Mouse (Mus musculus) forebrain, embryonic 15.5 days (tissue): ENCODE data around the gene Vwf. TPM values are rescaled to one million over a fixed set of nuclear protein-coding genes. Genes with fewer than 3 reads are reported as not detected.

ENCODE experiments used
- ATAC-seq: fragments of 200-750 bp; cut with Nextera tagmentation; replicated peaks from 2 replicates; pipeline ENCODE4 v1.8.0; 2017; ENCODE audit warnings: mild to moderate bottlenecking, moderate TSS enrichment, moderate library complexity
- H3K27ac ChIP-seq: fragments of 300-500 bp; sonication (generic); replicated peaks from 2 replicates; pipeline ENCODE4 v1.5.1; 2015; ENCODE audit warnings: mild to moderate bottlenecking, inconsistent platforms
- H3K27me3 ChIP-seq: fragments of 300-500 bp; sonication (generic); 2 replicates; pipeline ENCODE4 v1.6.1; 2015; ENCODE audit warnings: inconsistent platforms
- H3K36me3 ChIP-seq: fragments of 300-500 bp; sonication (generic); 2 replicates; pipeline ENCODE4 v1.6.1; 2015; ENCODE audit warnings: mild to moderate bottlenecking, inconsistent platforms
- H3K4me1 ChIP-seq: fragments of 300-500 bp; sonication (generic); 2 replicates; pipeline ENCODE4 v1.6.1; 2015; ENCODE audit warnings: inconsistent platforms
- H3K4me2 ChIP-seq: fragments of 300-500 bp; sonication (generic); replicated peaks from 2 replicates; pipeline ENCODE4 v1.6.1; 2015; ENCODE audit warnings: mild to moderate bottlenecking, inconsistent platforms
- H3K4me3 ChIP-seq: fragments of 300-500 bp; sonication (generic); 2 replicates; pipeline ENCODE4 v1.5.1; 2015; ENCODE audit warnings: mild to moderate bottlenecking, inconsistent platforms
- H3K9ac ChIP-seq: fragments of 300-500 bp; sonication (generic); replicated peaks from 2 replicates; pipeline ENCODE4 v1.6.1; 2015; ENCODE audit warnings: mild to moderate bottlenecking, inconsistent platforms
- H3K9me3 ChIP-seq: fragments of 300-500 bp; sonication (generic); 2 replicates; pipeline ENCODE4 v1.6.1; 2016; ENCODE audit warnings: inconsistent platforms
- WGBS: fragments of 180-500 bp; shearing (Covaris S2); methylation state at CpG from one replicate; pipeline ENCODE4 v1.1.7; 2015; ENCODE audit warnings: mixed read lengths; 5-methylcytosine and 5-hydroxymethylcytosine counted together
- polyA plus RNA-seq: library from polyadenylated mRNA; unstranded; fragments of >200 nt; fragmentation: Nextera tagmentation; extraction: Ambion mirVana; gene quantifications from 2 replicates; pipeline ENCODE4 v1.2.1, GENCODE M21; 2015

Vwf gene
- 6.5 and 8.4 TPM in 2 replicates for polyA plus RNA-seq

DNA sequence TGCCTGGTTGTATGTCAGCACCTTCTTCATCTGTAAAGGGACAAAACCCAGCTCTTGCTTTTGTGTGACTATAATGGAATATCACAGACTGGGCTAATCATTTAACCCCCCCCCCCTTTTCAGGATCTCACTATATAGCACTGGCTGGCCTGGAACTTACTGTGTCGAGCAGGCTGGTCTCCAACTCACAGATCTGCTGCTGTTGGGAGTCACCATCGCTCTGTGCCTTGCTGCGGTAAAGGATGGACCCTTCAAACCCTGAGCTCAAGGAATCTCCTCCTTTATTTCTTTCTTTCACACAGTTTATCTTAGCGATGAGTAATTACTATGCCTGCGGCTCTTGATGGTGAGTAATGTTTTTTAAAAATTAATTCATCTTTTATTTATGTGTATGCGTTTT, at the start of gene Vwf:
Vwf (plus strand) TSS at position 301 of the 400 bp plus-strand sequence.
- H3K36me3 ChIP-seq: no peaks in the 10 kb centered on the region
- no peaks in the 10 kb centered on the region for H3K27me3 ChIP-seq
- H3K27ac ChIP-seq: no peak within 1 kb of the TSS
- ATAC-seq: no peak
- H3K9ac ChIP-seq: no peak within 1 kb of the TSS
- H3K4me3 ChIP-seq: no peak within 1 kb of the TSS
- no peaks in the 10 kb centered on the region for H3K9me3 ChIP-seq
- H3K4me2 ChIP-seq: no peak within 1 kb of the TSS
- 91% methylated on average over 6 of the region's 6 CpGs for WGBS
- H3K4me1 ChIP-seq: no peaks in the 10 kb centered on the region

DNA sequence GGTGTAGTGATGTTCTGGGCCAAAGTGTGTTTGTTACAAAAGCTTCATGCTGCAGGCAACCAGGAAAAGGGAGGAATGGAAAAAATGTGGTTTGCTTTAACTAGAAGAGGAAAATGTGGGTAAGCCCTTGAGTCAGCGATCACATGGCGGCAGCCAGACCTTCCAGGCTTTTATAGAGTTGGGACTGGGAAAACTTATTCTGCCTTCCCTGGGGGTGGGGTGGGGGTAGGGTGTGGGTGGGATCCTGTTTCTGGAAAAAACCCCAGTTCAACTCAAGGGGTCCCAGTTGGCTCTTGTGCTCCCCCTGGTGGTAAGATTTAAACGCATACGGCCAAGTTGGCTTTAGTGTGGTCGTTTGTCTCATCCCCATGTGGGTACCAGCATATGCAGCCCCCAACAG, 48.5 kb upstream of the Vwf start:
- Histone ChIP-seq H3K4me2 (no peak overlapping the region), H3K9ac (no peak overlapping the region), H3K36me3 (no peaks in the 10 kb centered on the region), H3K4me3 (no peak overlapping the region), H3K4me1 (peaks cover 12% of the 10 kb centered on the region), H3K27ac (no peak overlapping the region), H3K27me3 (no peaks in the 10 kb centered on the region), H3K9me3 (no peaks in the 10 kb centered on the region)
- WGBS: 35% methylated on average over 5 of the region's 5 CpGs
- no peak for ATAC-seq

- no peak overlapping the region for H3K9ac ChIP-seq
- ATAC-seq: no peak
- no peaks in the 10 kb centered on the region for H3K4me1 ChIP-seq
- 92% methylated on average over 11 of the region's 11 CpGs for WGBS
- H3K36me3 ChIP-seq: no peaks in the 10 kb centered on the region
- no peak overlapping the region for H3K27ac ChIP-seq
- no peak overlapping the region for H3K4me3 ChIP-seq
- H3K9me3 ChIP-seq: no peaks in the 10 kb centered on the region
- no peak overlapping the region for H3K4me2 ChIP-seq
- H3K27me3 ChIP-seq: no peaks in the 10 kb centered on the region
Observed at GRCm38 (mm10) chr6:125503186-125503802, 43.3 kb upstream of the Vwf start.

DNA sequence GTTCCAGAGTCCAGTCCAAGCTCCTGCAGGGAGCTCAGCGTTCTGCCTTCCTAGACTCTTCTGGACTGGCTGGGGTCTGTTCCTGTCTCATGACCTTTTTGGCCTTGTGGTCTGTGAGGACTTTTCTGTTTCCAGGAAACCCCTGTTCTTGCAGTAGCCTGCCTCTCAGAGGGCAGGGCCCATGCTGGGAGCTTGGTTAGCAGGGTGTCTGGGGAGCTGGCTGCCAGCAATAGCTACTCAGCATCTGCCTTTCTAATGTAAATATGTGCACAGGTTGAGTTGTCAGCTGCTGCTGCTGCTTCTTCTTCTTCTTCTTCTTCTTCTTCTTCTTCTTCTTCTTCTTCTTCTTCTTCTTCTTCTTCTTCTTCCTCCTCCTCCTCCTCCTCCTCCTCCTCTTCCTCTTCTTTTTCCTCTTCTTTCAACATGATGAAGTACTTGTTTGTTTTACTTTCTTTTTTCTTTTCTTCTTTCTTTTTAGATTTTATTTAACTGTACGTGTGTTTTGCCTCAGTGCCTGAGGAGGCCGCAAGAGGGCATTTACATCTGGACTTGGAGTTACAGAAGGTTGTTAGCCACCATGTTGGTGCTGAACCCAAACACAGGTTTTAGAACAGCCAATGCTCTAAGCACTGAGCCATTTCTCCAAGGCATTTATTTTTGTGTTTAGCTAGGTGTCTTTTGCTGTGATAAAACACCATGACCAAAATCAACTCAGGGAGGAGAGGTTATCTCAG, 41.8 kb upstream of the Vwf start:
- Histone ChIP-seq H3K4me1 (no peaks in the 10 kb centered on the region), H3K9ac (no peak overlapping the region), H3K4me3 (no peak overlapping the region), H3K36me3 (no peaks in the 10 kb centered on the region), H3K27me3 (no peaks in the 10 kb centered on the region), H3K4me2 (no peak overlapping the region), H3K9me3 (no peaks in the 10 kb centered on the region), H3K27ac (no peak overlapping the region)
- WGBS: 36% methylated on average over 3 of the region's 3 CpGs
- no peak for ATAC-seq

- no peaks in the 10 kb centered on the region for H3K4me1 ChIP-seq
- H3K4me3 ChIP-seq: no peak overlapping the region
- H3K27me3 ChIP-seq: no peaks in the 10 kb centered on the region
- no peak overlapping the region for H3K27ac ChIP-seq
- WGBS: 90% methylated on average over 4 of the region's 4 CpGs
- H3K9ac ChIP-seq: no peak overlapping the region
- no peaks in the 10 kb centered on the region for H3K36me3 ChIP-seq
- no peak overlapping the region for H3K4me2 ChIP-seq
- no peak for ATAC-seq
- H3K9me3 ChIP-seq: no peaks in the 10 kb centered on the region
Observed at GRCm38 (mm10) chr6:125506427-125506826, 40.1 kb upstream of the Vwf start.

- Histone ChIP-seq H3K27me3 (no peaks in the 10 kb centered on the region), H3K9ac (no peak overlapping the region), H3K9me3 (no peaks in the 10 kb centered on the region), H3K4me2 (no peak overlapping the region), H3K4me3 (no peak overlapping the region), H3K4me1 (no peaks in the 10 kb centered on the region), H3K27ac (no peak overlapping the region), H3K36me3 (no peaks in the 10 kb centered on the region)
- no peak for ATAC-seq
- 87% methylated on average over 3 of the region's 3 CpGs for WGBS
Observed at GRCm38 (mm10) chr6:125509783-125510182, 36.8 kb upstream of the Vwf start.

DNA sequence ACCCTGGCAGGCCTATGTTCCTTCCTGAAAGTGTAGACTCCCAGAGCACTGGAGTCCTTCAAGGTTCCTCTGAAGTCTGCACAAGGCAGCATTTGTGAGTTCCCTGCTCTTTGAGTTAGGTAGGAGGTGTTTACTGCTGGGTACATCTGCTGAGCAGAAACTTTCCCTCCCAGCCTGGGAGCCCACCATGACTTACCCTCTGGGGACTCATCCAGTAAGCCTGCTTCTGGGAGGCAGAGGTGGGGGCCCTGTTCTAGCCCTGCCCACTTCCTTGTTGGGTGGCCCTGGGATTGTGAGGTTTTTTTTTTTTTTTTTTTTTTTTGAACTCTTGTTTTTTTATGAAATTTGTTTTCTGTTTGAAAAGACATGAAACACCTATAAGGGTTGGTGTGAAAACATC, 35.9 kb upstream of the Vwf start:
- Histone ChIP-seq H3K4me2 (no peak overlapping the region), H3K27me3 (no peaks in the 10 kb centered on the region), H3K27ac (no peak overlapping the region), H3K9ac (no peak overlapping the region), H3K4me3 (no peak overlapping the region), H3K4me1 (no peaks in the 10 kb centered on the region), H3K36me3 (no peaks in the 10 kb centered on the region), H3K9me3 (no peaks in the 10 kb centered on the region)
- no peak for ATAC-seq

- Histone ChIP-seq H3K27ac (no peak overlapping the region), H3K9ac (no peak overlapping the region), H3K4me3 (no peak overlapping the region), H3K4me2 (no peak overlapping the region), H3K9me3 (no peaks in the 10 kb centered on the region), H3K4me1 (no peaks in the 10 kb centered on the region), H3K27me3 (no peaks in the 10 kb centered on the region), H3K36me3 (no peaks in the 10 kb centered on the region)
- ATAC-seq: no peak
- WGBS: 82% methylated on average over 7 of the region's 7 CpGs
Observed at GRCm38 (mm10) chr6:125511196-125511595, 35.4 kb upstream of the Vwf start.

- H3K4me2 ChIP-seq: no peak overlapping the region
- 57% methylated on average over 6 of the region's 6 CpGs for WGBS
- H3K36me3 ChIP-seq: no peaks in the 10 kb centered on the region
- H3K27ac ChIP-seq: no peak overlapping the region
- H3K9ac ChIP-seq: no peak overlapping the region
- H3K27me3 ChIP-seq: no peaks in the 10 kb centered on the region
- no peaks in the 10 kb centered on the region for H3K9me3 ChIP-seq
- no peak for ATAC-seq
- no peaks in the 10 kb centered on the region for H3K4me1 ChIP-seq
- H3K4me3 ChIP-seq: no peak overlapping the region
Observed at GRCm38 (mm10) chr6:125512950-125513596, 33.5 kb upstream of the Vwf start.

- no peak overlapping the region for H3K4me2 ChIP-seq
- H3K9me3 ChIP-seq: no peaks in the 10 kb centered on the region
- no peaks in the 10 kb centered on the region for H3K27me3 ChIP-seq
- no peaks in the 10 kb centered on the region for H3K4me1 ChIP-seq
- H3K9ac ChIP-seq: no peak overlapping the region
- no peak for ATAC-seq
- no peak overlapping the region for H3K27ac ChIP-seq
- WGBS: 85% methylated on average over 11 of the region's 11 CpGs
- no peaks in the 10 kb centered on the region for H3K36me3 ChIP-seq
- no peak overlapping the region for H3K4me3 ChIP-seq
Observed at GRCm38 (mm10) chr6:125515503-125516315, 30.9 kb upstream of the Vwf start.

- WGBS: 64% methylated on average over 5 of the region's 5 CpGs
- no peak overlapping the region for H3K27ac ChIP-seq
- H3K9ac ChIP-seq: no peak overlapping the region
- H3K4me3 ChIP-seq: no peak overlapping the region
- no peaks in the 10 kb centered on the region for H3K36me3 ChIP-seq
- ATAC-seq: no peak
- no peaks in the 10 kb centered on the region for H3K9me3 ChIP-seq
- no peak overlapping the region for H3K4me2 ChIP-seq
- H3K27me3 ChIP-seq: no peaks in the 10 kb centered on the region
- H3K4me1 ChIP-seq: no peaks in the 10 kb centered on the region
Observed at GRCm38 (mm10) chr6:125521558-125522193, 24.9 kb upstream of the Vwf start.
